8 mouse cellular contexts compared by ENCODE assay signal in the genomic region with DNA sequence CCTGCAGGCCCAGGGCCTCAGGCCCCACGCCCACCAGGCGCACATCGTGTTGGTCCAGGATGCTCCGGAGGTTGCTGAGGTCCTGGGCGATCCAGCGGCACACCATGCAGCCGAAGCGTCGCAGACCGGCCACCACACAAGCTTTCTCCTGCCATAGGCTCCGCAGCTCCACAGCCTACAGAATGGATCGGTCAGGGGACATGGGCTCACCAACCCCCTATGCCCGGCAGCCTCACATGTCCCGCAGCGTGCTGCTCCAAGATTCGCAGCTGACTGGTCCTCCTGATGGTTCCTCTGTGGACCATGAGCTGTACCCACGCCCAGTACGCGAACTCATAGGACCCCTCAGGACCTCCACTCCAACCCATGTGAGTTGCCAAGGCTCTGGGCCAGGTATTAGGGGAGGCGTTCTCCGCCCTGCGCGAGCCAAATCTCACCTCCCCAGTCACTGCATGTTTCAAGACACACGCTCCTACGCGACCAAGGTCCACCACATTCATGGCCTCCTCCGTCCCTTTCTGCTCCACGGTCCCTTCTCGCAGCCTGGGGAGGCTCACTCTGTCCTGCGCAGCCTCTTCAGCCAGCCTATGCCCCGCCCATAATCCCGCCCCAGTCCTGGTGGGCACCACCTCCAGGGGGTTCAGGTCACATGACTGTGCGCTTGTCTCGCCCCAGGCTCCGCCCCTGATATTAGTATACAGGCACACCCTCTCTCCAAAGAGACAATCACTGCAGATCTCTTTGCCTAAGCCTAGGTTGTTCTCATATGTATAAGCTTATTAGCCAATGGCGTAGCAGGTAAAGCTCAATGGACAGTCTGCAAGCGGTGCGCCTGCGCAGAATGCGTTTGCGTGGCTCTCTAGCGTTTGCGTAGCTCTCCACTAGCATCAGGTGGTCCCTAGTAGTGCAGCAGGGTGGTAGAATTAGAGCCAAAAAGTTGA. TPM values are rescaled to one million over a fixed set of nuclear protein-coding genes. Genes with fewer than 3 reads are reported as not detected.
DNase-seq lines count a peak whose midpoint lies in the region; ATAC-seq and TF ChIP-seq lines count a peak whose summit lies in the region.

A gene (minus strand): TSS at position 630 of the 941 bp plus-strand sequence.

- peak within 1 kb of the TSS; percentile 77 for H3K4me3 ChIP-seq in cortical plate, adult 2 months (ENCODE audit: insufficient read depth, low read length)
- peak within 1 kb of the TSS; percentile 83 for H3K4me3 ChIP-seq in gastrocnemius, adult 2 months
- peak within 1 kb of the TSS; percentile 65 for H3K4me3 ChIP-seq in hindbrain, embryonic 16.5 days (ENCODE audit: low read length)
- peak within 1 kb of the TSS; percentile 63 for H3K4me3 ChIP-seq in left cerebral cortex, adult 2 months
- H3K4me3 ChIP-seq in macrophage (ENCODE audit: inconsistent target), result peak within 1 kb of the TSS; percentile 67

- 3% methylated on average over 43 of the region's 43 CpGs for WGBS in hindbrain, embryonic 16.5 days
- WGBS in macrophage (ENCODE audit: missing documents), result 12% methylated on average over 43 of the region's 43 CpGs

- no peak for TF ChIP-seq CTCF in cortical plate, adult 2 months (IDR thresholded peaks at IDR 0.05; ENCODE audit: extremely low read depth, insufficient read depth, low read length)
- TF ChIP-seq CTCF in gastrocnemius, adult 2 months (IDR thresholded peaks at IDR 0.05), result no peak
- TF ChIP-seq CTCF in left cerebral cortex, adult 2 months (IDR thresholded peaks at IDR 0.05), result no peak; the same call in 1 of the 2 replicates

- no peaks in the 10 kb centered on the region for H3K9me3 ChIP-seq in hindbrain, embryonic 16.5 days (ENCODE audit: control insufficient read depth, low read length)

- peak within 1 kb of the TSS; percentile 67 for H3K4me2 ChIP-seq in hindbrain, embryonic 16.5 days (ENCODE audit: low read length)

- H3K79me2 ChIP-seq in macrophage (ENCODE audit: inconsistent target), result no peaks in the 10 kb centered on the region

- peak; percentile 58 to 65 for DNase-seq in adrenal gland, adult 18-20 months (ENCODE audit: low spot score in 2 of 2)
- peak; percentile 90 for DNase-seq in gastrocnemius, adult 2 months
- DNase-seq in left cerebral cortex, adult 2 months (ENCODE audit: extremely low spot score in 1 of 2, low spot score in 2 of 2), result peak; percentile 60 to 77
- peak; percentile 83 to 91 for DNase-seq in right cerebral cortex, postnatal 10 days (ENCODE audit: low spot score in 2 of 2)
- DNase-seq in MN1 (ENCODE audit: low spot score), result no peak

- H3K27me3 ChIP-seq in hindbrain, embryonic 16.5 days (replicated peaks; ENCODE audit: control insufficient read depth, insufficient read depth, low read length), result 0 out of 2 replicates have a peak, but pooled peaks cover 2% of the 10 kb centered on the region

- intact Hi-C loops in gastrocnemius, adult 2 months (cut with DNase I), result no loop called here
- intact Hi-C loops in left cerebral cortex, adult 2 months (cut with DNase I), result no loop called here

- no peaks in the 10 kb centered on the region for H3K36me3 ChIP-seq in hindbrain, embryonic 16.5 days (ENCODE audit: control insufficient read depth, insufficient read depth, low read length)
- H3K36me3 ChIP-seq in macrophage (ENCODE audit: inconsistent target), result peaks cover 9% of the 10 kb centered on the region; the same call in 1 of the 2 replicates

- peak within 1 kb of the TSS; percentile 81 for H3K9ac ChIP-seq in hindbrain, embryonic 16.5 days (ENCODE audit: low read depth, low read length)

- no peak within 1 kb of the TSS for H3K27ac ChIP-seq in cortical plate, adult 2 months (ENCODE audit: insufficient read depth, low read length)
- peak within 1 kb of the TSS; percentile 90 for H3K27ac ChIP-seq in gastrocnemius, adult 2 months
- H3K27ac ChIP-seq in hindbrain, embryonic 16.5 days (ENCODE audit: low read depth, low read length), result peak within 1 kb of the TSS; percentile 78
- H3K27ac ChIP-seq in left cerebral cortex, adult 2 months, result peak within 1 kb of the TSS; percentile 75
- H3K27ac ChIP-seq in macrophage, result peak within 1 kb of the TSS; percentile 24; the same call in 1 of the 2 replicates

- peak; percentile 98 for ATAC-seq in hindbrain, embryonic 16.5 days

- H3K4me1 ChIP-seq in cortical plate, adult 2 months (ENCODE audit: control insufficient read depth, insufficient read depth, low read length), result peaks cover 1% of the 10 kb centered on the region; the same call in 1 of the 2 replicates
- peaks cover 17% of the 10 kb centered on the region for H3K4me1 ChIP-seq in hindbrain, embryonic 16.5 days (ENCODE audit: control insufficient read depth, insufficient read depth, low read depth, low read length)

- peak; percentile 94 for TF ChIP-seq POLR2A in cortical plate, adult 2 months (IDR thresholded peaks at IDR 0.05; ENCODE audit: extremely low read depth, insufficient read depth, low read length)

RNA-seq across cellular contexts. Expression of the gene that starts here (rescaled TPM):
- 100 to 1,000 TPM in 1 of 2 experiments, 10 to 100 TPM in 1; 15.5 to 104 TPM for total RNA-seq in adrenal gland, adult 18-20 months (2021)
- 152 and 155 TPM in 2 replicates for polyA plus RNA-seq in cortical plate, adult 2 months (2012; rRNA removed)
- 100 to 1,000 TPM in 1 of 2 experiments, 10 to 100 TPM in 1; 67.9 to 100 TPM for total RNA-seq in gastrocnemius, adult 2 months (2021)
- 67.8 and 80.1 TPM in 2 replicates for polyA plus RNA-seq in hindbrain, embryonic 16.5 days (2015; fragmentation: Nextera tagmentation; extraction: Ambion mirVana)
- total RNA-seq in left cerebral cortex, adult 2 months (2021), result 10 to 100 TPM; 59.8 to 66.7 TPM
- total RNA-seq in macrophage (2018; cell fraction: chromatin; rRNA removed), result 10 to 100 TPM in 15 of 26 experiments, 1 to 10 TPM in 10, under 1 TPM in 1; 0.92 to 25.0 (median 13.2) TPM
- total RNA-seq in macrophage (2018; cell fraction: cytosol; rRNA removed), result 100 to 1,000 TPM in 9 of 26 experiments, 10 to 100 TPM in 17; 67.1 to 127 (median 92.9) TPM
- 10 to 100 TPM in 25 of 26 experiments, 1 to 10 TPM in 1; 9.3 to 46.7 (median 27.1) TPM for total RNA-seq in macrophage (2018; cell fraction: nucleus; rRNA removed)
- polyA plus RNA-seq in macrophage (2018), result 41.3 to 98.7 TPM (median 69.7 TPM) in 3 replicates
